Mouse (Mus musculus): ENCODE data around the gene Fam69a.
"Not testable (repeated sequence)": the region's sequence is repeated elsewhere in the genome, so short reads cannot be mapped to it uniquely, and the experiment has no call there.

Fam69a gene

DNA sequence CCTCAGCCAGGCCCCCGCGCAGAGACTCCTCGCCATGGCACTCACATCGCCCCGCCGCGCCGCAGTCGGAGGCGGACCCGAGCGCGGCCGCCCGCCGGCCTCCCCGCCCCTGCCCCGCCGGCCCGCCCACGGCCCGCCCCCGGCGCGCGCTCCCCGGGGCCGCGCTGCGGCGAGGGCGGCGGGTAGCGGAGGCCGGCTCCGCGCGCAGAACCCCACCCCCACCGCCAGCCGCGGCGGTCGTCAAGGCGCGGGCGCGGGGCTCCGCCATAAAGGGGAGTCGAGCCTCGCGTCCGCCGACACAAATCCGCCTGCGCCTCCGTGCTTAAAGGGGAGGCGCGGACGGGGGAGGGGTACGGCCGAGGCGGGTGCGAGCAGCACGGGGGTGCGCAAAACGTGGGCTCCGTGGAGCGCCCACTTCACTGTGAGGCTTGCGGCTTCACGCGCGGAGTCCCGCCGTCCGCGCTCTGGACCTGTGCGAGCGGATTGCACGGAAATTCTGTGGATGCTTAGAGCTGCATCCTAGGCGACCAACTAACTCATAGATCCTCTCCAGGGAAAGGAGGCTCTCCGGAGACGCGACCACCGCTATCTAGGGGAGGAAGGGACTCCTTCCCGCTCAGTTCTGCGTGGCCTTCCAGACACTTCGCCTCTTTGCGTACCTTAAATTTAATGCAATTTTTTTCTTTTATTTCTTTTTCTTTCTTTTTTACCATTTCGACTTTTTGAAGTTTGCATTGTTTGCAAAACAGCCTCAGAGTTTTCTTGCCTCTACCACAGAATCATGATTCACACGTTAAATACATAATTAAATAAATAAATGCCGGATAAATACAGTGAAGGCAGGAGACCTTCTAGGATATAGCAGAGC lies at the start of gene Fam69a:
Gene Fam69a (minus strand): TSS at position 119 of the 868 bp plus-strand sequence.
- no peak for DNase-seq (ENCODE audit: extremely low spot score, low read depth, low spot score)

GRCm38 (mm10) chr5:108035523-108035922 lies 48.6 kb upstream of the Fam69a start:
- no peak for DNase-seq (ENCODE audit: extremely low spot score, low read depth, low spot score)

GRCm38 (mm10) chr5:108034194-108034593 lies 47.3 kb upstream of the Fam69a start:
- DNase-seq (ENCODE audit: extremely low spot score, low read depth, low spot score), result peak; percentile 39

DNA sequence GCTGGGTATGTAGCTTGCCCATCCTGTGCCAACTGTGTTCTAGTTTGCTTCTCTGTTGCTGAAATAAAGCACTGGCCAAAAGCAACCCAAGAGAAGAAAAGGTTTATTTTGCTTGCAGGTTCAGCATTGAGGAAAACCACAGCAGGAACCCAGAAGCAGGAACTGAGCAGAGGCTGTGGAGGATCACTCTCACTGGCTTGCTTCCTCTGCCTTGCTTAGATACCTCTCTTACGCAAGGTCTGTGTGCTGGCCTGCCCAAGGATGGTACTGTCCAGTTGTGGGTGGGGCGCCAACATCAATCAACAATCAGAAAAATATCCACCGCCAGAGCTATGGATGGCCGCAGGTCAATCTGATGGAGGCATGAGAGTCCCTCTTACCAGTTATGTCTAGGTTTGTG lies 44.4 kb upstream of the Fam69a start:
- no peak for DNase-seq (ENCODE audit: extremely low spot score, low read depth, low spot score)

- no peak for DNase-seq (ENCODE audit: extremely low spot score, low read depth, low spot score)
Measured at GRCm38 (mm10) chr5:108029968-108030367, 43.1 kb upstream of the Fam69a start.

GRCm38 (mm10) chr5:108028797-108029536 lies 42.1 kb upstream of the Fam69a start:
- not testable (repeated sequence) for DNase-seq (ENCODE audit: extremely low spot score, low read depth, low spot score)

- no peak for DNase-seq (ENCODE audit: extremely low spot score, low read depth, low spot score)
Measured at GRCm38 (mm10) chr5:108028230-108028629, 41.3 kb upstream of the Fam69a start.

GRCm38 (mm10) chr5:108021346-108021745 lies 34.5 kb upstream of the Fam69a start:
- DNase-seq (ENCODE audit: extremely low spot score, low read depth, low spot score), result no peak

DNA sequence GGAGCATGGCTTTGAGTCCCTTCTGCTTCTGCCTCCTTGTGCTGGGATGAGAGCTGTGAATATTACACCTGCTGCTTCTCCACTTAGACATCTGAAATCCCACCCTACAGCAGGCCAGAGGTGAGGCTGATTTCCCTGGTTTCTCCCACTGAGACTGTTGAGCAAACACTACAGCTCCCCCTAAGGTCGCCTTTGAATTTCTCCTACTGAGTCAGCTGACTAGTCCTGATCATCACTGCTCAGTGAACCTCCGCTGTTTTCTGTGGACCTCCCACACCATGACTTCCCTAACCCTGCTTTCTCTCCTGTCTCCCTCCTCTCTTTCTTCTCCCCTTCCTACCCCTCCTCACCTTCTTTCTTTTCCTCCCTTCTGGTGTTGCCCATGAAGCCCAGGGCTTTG lies 32.5 kb upstream of the Fam69a start:
- DNase-seq (ENCODE audit: extremely low spot score, low read depth, low spot score), result no peak

- no peak for DNase-seq (ENCODE audit: extremely low spot score, low read depth, low spot score)
Measured at GRCm38 (mm10) chr5:108017232-108017631, 30.3 kb upstream of the Fam69a start.

DNA sequence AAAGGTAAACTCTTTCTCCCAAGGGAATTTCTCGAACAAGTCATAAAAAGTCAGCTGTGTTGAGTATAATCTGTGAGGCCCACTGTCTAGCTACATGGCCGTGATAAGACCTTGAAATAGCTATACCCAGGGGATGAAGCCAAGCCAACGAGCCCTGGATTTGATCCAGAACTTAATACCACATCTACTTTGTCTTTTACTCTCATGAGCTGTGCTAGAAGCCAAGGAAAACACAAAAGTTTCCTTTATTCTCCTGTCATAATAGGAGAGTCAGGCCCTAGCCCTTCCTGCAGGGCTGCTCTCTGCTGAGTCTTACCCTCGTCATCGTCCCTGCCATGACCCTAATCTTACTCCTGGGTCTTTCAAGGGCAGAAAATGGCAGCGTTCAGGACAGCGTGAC lies 28.5 kb upstream of the Fam69a start:
- no peak for DNase-seq (ENCODE audit: extremely low spot score, low read depth, low spot score)

DNA sequence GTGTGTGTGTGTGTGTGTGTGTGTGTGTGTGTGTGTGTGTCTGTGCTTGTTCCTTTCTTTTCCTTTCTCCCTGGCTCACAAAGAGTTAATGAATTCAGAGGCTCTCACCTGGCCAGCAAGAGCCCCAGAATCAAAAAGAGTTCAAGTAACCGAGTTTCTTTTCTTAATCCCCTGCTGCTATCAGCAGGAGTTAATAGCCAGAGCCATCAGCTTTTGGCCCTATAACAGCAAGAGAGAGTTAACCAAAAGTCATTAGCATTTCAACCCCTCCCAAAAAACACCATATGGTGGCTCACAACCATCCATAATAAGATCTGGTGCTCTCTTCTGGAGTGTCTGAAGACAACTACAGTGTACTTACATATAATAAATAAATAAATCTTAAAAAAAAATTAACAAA lies 27.3 kb upstream of the Fam69a start:
- no peak for DNase-seq (ENCODE audit: extremely low spot score, low read depth, low spot score)

- DNase-seq (ENCODE audit: extremely low spot score, low read depth, low spot score), result no peak
Measured at GRCm38 (mm10) chr5:108009721-108010120, 22.8 kb upstream of the Fam69a start.

- no peak for DNase-seq (ENCODE audit: extremely low spot score, low read depth, low spot score)
Measured at GRCm38 (mm10) chr5:108005134-108005533, 18.2 kb upstream of the Fam69a start.

- DNase-seq (ENCODE audit: extremely low spot score, low read depth, low spot score), result no peak
Measured at GRCm38 (mm10) chr5:108002734-108003133, 15.8 kb upstream of the Fam69a start.

DNA sequence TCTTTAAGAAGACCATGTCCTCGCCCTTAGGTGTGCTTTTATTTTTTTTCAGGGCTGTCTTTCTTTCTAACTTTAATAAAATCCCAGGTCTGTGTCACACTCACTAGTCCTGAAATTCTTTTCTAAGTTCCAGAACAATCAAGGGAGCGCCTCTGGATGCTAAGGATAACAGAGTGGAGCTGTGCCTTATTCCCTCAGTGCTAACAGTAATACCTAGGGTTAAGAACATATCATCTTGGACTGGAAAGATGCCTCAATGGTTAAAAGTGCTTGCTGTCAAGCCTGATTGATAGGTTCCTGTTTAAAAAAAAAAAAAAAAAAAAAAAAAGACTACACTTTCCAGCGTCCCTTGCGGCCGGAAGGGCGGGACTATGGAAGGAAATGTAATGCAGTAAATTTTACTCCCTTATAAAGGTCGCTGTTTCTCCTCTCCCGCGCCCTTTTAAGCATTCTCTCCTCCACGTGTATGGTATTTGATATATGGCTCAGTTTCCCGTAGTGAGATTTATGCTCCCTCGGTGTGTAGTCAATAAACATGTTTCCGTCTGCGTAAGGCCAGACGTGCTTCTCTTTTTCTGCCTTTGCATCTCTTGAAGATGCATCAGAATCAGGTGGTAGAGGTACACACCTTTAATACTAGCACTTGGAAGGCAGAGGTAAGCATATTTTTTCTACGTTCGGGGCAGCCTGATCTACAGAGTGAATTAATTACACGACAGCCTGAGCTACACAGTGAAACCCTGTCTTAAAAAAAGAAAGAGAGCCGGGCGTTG lies 14.1 kb upstream of the Fam69a start:
- no peak for DNase-seq (ENCODE audit: extremely low spot score, low read depth, low spot score)

DNA sequence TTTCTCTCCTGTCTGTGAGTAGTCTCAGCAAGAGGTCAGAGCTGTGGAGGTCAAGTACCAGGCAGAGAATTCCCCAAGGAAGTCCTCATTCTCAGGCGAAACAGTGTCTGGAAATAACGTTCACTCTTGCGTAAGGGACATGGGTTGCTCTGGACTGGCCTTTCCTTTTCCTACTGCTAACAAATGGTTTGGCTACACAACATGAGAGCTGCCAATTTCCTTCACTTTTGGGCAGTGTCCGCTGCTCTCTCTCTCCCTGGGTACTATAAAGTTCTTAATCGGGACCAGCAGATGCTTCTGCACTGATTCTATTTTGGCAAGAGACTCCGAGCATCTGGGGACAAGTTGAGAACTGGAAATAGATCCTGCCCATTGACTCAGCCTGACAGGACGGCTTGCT lies 10.8 kb upstream of the Fam69a start:
- DNase-seq (ENCODE audit: extremely low spot score, low read depth, low spot score), result no peak

GRCm38 (mm10) chr5:107995936-107996335 lies 9.1 kb upstream of the Fam69a start:
- DNase-seq (ENCODE audit: extremely low spot score, low read depth, low spot score), result no peak

DNA sequence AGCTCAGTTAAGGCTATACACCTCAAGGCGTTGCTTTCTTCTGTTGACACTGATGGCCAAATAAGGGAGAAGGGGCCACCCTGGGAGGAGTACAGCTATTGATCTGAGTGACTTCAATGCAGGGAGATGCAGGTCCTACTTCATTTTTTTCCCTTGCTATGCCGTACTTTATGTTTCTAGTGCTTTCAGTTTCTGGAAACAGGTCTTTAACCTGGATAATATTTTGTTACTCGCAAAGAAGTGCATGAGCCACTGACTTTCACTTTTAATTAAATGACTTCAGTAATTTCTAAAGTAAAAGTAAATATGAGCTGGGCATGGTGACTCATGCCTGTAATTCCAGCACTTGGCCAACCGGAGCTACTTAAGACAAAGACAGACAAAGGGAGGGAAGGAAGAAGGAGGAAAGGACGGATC lies 958 bp upstream of the Fam69a start:
- no peak for DNase-seq (ENCODE audit: extremely low spot score, low read depth, low spot score)

- peak; percentile 47 for DNase-seq (ENCODE audit: extremely low spot score, low read depth, low spot score)
Measured at GRCm38 (mm10) chr5:107986255-107986966, 474 bp downstream of the Fam69a start.

DNA sequence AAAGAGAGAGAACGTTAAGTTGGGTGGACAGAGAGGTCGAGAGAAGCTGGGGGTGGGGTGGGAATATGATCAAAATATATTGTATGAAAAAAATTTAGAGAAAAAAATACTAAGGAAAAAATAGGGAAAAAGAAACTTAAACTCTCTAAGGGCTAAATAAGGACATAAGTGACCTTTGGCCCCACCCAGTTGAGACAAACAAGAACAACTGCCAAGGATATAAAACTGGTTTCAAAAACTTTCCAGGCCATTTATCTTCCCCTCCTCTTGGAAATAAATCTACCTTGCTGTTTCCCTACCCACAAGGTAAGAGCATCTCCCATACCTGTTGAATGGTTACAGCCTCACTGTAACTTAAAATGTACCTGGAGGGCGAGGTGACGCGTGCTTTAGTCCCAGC lies 2.9 kb downstream of the Fam69a start:
- no peak for DNase-seq (ENCODE audit: extremely low spot score, low read depth, low spot score)

All from hindlimb bud, embryonic 11.5 days (tissue).